Mouse (Mus musculus) C2C12 (cell line): ENCODE results near the gene Oip5. TPM values are rescaled to one million over a fixed set of nuclear protein-coding genes. Genes with fewer than 3 reads are reported as not detected.

Source experiments
- H3K27me3 ChIP-seq: one replicate; pipeline ENCODE4 v1.6.1; 2011; ENCODE audit not compliant: control insufficient read depth, insufficient read depth, insufficient read length
- H3K36me3 ChIP-seq: one replicate; pipeline ENCODE4 v1.6.1; 2011; ENCODE audit not compliant: control insufficient read depth, insufficient read depth
- H3K4me3 ChIP-seq: one replicate; pipeline ENCODE4 v1.5.1; 2011; ENCODE audit warnings: mild to moderate bottlenecking, control low read depth; ENCODE audit not compliant: poor library complexity, insufficient read depth, severe bottlenecking
- H3K79me2 ChIP-seq: one replicate; pipeline ENCODE4 v1.6.1; 2011; ENCODE audit not compliant: control insufficient read depth, insufficient read depth
- H3K79me3 ChIP-seq: one replicate; pipeline ENCODE4 v1.6.1; 2011; ENCODE audit warnings: low read depth, control low read depth
- H3ac ChIP-seq: one replicate; pipeline ENCODE3; 2011; ENCODE audit warnings: low read depth; ENCODE audit not compliant: control insufficient read depth, insufficient read length
- CEBPB ChIP-seq: IDR thresholded peaks from one replicate; pipeline ENCODE4 v1.6.1; 2011; ENCODE audit warnings: low read depth, mild to moderate bottlenecking, control low read depth, moderate library complexity
- CTCF ChIP-seq: IDR thresholded peaks from one replicate; pipeline ENCODE4 v1.5.1; 2011; ENCODE audit not compliant: control insufficient read depth, insufficient read depth, insufficient read length
- FOSL1 ChIP-seq: IDR thresholded peaks from one replicate; pipeline ENCODE4 v1.8.0; 2011; ENCODE audit warnings: mild to moderate bottlenecking, low read length; ENCODE audit not compliant: poor library complexity, insufficient read depth, severe bottlenecking
- MAX ChIP-seq: IDR thresholded peaks from one replicate; pipeline ENCODE4 v1.6.1; 2011; ENCODE audit warnings: mild to moderate bottlenecking, control low read depth
- MYOD1 ChIP-seq: IDR thresholded peaks from one replicate; pipeline ENCODE4 v1.6.1; 2011; ENCODE audit warnings: low read depth; ENCODE audit not compliant: control insufficient read depth, insufficient read length
- MYOG ChIP-seq: IDR thresholded peaks from one replicate; pipeline ENCODE4 v1.6.1; 2011; ENCODE audit not compliant: control insufficient read depth, insufficient read length; ENCODE audit errors: extremely low read depth
- USF1 ChIP-seq: IDR thresholded peaks from one replicate; pipeline ENCODE4 v1.6.1; 2011; ENCODE audit warnings: low read depth, mild to moderate bottlenecking, control low read depth, moderate library complexity
- polyA plus RNA-seq: library from polyadenylated mRNA; unstranded; fragments of >200 nt; fragmentation: generic; extraction: Trizol; gene quantifications from one replicate; pipeline ENCODE4 v1.2.1, GENCODE M21; 2012; ENCODE audit warnings: missing spikeins

Gene Oip5
- polyA plus RNA-seq, 1 experiment: 9.0 TPM

DNA sequence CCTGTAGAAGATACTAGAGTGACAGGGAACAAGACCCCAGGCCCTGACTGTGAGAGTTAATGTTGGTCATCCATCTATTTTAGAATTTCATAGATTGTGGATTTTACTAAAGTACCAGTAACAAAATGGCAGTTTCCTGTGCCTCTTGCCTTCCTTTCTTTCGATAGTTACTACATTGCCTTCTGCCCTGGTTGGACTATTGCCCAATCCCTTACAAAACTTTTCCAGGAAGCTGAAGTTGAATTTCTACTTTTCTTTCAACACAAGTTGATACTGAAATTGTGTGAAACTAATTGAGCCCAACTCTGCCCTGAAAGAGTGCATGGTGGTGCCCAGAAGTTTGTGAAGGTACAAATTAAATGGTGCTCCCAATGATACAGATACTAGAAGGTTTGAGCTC is 45.8 kb downstream of the Oip5 start:
- Histone ChIP-seq H3K79me2 (no peaks in the 10 kb centered on the region), H3ac (no peak overlapping the region), H3K27me3 (no peaks in the 10 kb centered on the region), H3K36me3 (peaks cover 17% of the 10 kb centered on the region), H3K4me3 (no peak overlapping the region), H3K79me3 (no peaks in the 10 kb centered on the region)
- TF ChIP-seq MYOD1 (no peak), MAX (no peak), FOSL1 (no peak)

- Histone ChIP-seq H3K79me3 (no peaks in the 10 kb centered on the region), H3K79me2 (no peaks in the 10 kb centered on the region), H3ac (no peak overlapping the region), H3K4me3 (no peak overlapping the region), H3K36me3 (peaks cover 16% of the 10 kb centered on the region), H3K27me3 (no peaks in the 10 kb centered on the region)
- TF ChIP-seq MAX (no peak), CTCF (no peak), MYOD1 (no peak), MYOG (no peak), CEBPB (no peak), USF1 (no peak), FOSL1 (no peak)
These were observed 52.0 kb downstream of the Oip5 start for GRCm38 (mm10) chr2:119566182-119566855.

DNA sequence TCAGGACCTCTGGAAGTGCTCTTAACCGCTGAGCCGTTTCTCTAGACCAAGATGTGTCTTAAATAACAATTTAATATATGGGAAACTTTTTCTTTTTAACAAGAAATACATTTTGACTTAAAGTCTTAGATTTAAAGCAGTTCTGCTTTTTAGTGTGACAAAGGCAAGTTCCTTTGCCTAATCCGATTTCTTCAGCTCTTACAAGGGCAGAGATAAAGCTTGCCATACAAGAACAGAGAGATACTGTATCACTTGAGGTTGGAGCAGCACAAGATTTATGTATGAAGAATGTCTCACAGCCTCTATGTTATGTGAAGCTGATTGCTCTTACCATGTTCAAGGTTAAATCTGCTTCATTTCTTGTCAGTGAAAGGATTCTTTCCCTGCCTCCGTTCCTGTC is 53.0 kb downstream of the Oip5 start:
- H3K79me3 ChIP-seq: no peaks in the 10 kb centered on the region
- no peak overlapping the region for H3K4me3 ChIP-seq
- no peak for TF ChIP-seq MYOG
- no peak for TF ChIP-seq MYOD1
- TF ChIP-seq CTCF: no peak
- no peak for TF ChIP-seq CEBPB
- no peak for TF ChIP-seq USF1
- TF ChIP-seq FOSL1: no peak
- no peak for TF ChIP-seq MAX
- peaks cover 16% of the 10 kb centered on the region for H3K36me3 ChIP-seq
- H3K79me2 ChIP-seq: no peaks in the 10 kb centered on the region
- no peaks in the 10 kb centered on the region for H3K27me3 ChIP-seq
- H3ac ChIP-seq: no peak overlapping the region

GRCm38 (mm10) chr2:119561794-119562193 is 56.5 kb downstream of the Oip5 start:
- Histone ChIP-seq H3ac (no peak overlapping the region), H3K4me3 (no peak overlapping the region), H3K79me3 (peaks cover 4% of the 10 kb centered on the region), H3K79me2 (peaks cover 19% of the 10 kb centered on the region), H3K36me3 (peaks cover 16% of the 10 kb centered on the region), H3K27me3 (no peaks in the 10 kb centered on the region)
- TF ChIP-seq MYOG: no peak
- no peak for TF ChIP-seq FOSL1
- no peak for TF ChIP-seq USF1
- no peak for TF ChIP-seq CEBPB
- TF ChIP-seq MAX: no peak
- no peak for TF ChIP-seq CTCF
- no peak for TF ChIP-seq MYOD1

Other genes starting within 250 kb of the Oip5 start
- 5.7 TPM for gene Ino80, start 140.8 kb downstream of the Oip5 start, polyA plus RNA-seq
- gene Exd1, start 70.8 kb downstream of the Oip5 start, polyA plus RNA-seq: 0.05 TPM
- gene Chp1, start 70.8 kb downstream of the Oip5 start, polyA plus RNA-seq: 51.9 TPM
- gene Nusap1, start 171 bp downstream of the Oip5 start, polyA plus RNA-seq: 6.5 TPM
- 13.2 TPM for gene Ndufaf1, start 44.4 kb upstream of the Oip5 start, polyA plus RNA-seq
- 9.5 TPM for gene Rtf1, start 56.6 kb upstream of the Oip5 start, polyA plus RNA-seq
- 0.21 TPM for gene Itpka, start 123.9 kb upstream of the Oip5 start, polyA plus RNA-seq
- 0.01 TPM for gene Ltk, start 142.0 kb upstream of the Oip5 start, polyA plus RNA-seq
- gene Rpap1, start 169.1 kb upstream of the Oip5 start, polyA plus RNA-seq: 14.2 TPM
- gene Tyro3, start 179.3 kb upstream of the Oip5 start, polyA plus RNA-seq: 9.3 TPM